Mouse (Mus musculus) hindbrain, postnatal 0 days (tissue): ENCODE measurements around the gene Ffar1. TPM values are rescaled to one million over a fixed set of nuclear protein-coding genes. Genes with fewer than 3 reads are reported as not detected.

Experiments used
- ATAC-seq: fragments of 200-750 bp; cut with Nextera tagmentation; 2 replicates; pipeline ENCODE4 v1.8.0; 2017; ENCODE audit warnings: mild to moderate bottlenecking, moderate TSS enrichment, moderate library complexity
- DNase-seq: peaks from one replicate; pipeline ENCODE4 v3.0.0-alpha.2; 2015; ENCODE audit warnings: low spot score
- H3K27ac ChIP-seq: fragments of 300-500 bp; sonication (generic); 2 replicates; pipeline ENCODE4 v1.5.1; 2014; ENCODE audit warnings: mild to moderate bottlenecking
- H3K27me3 ChIP-seq: fragments of 300-500 bp; sonication (generic); 2 replicates; pipeline ENCODE4 v1.6.1; 2014; ENCODE audit warnings: low read length, mixed read lengths; ENCODE audit not compliant: insufficient read depth
- H3K36me3 ChIP-seq: fragments of 300-500 bp; sonication (generic); 2 replicates; pipeline ENCODE4 v1.6.1; 2014; ENCODE audit warnings: low read length, mixed read lengths; ENCODE audit not compliant: insufficient read depth
- H3K4me1 ChIP-seq: fragments of 300-500 bp; sonication (generic); 2 replicates; pipeline ENCODE4 v1.6.1; 2014; ENCODE audit warnings: antibody characterized with exemption, low read length, mixed read lengths; ENCODE audit not compliant: insufficient read depth
- H3K4me2 ChIP-seq: fragments of 300-500 bp; sonication (generic); 2 replicates; pipeline ENCODE4 v1.6.1; 2014; ENCODE audit warnings: low read depth, mild to moderate bottlenecking, low read length, moderate library complexity, mixed read lengths
- H3K4me3 ChIP-seq: fragments of 300-500 bp; sonication (generic); 2 replicates; pipeline ENCODE4 v1.5.1; 2014; ENCODE audit warnings: low read length
- H3K9ac ChIP-seq: fragments of 300-500 bp; sonication (generic); replicated peaks from 2 replicates; pipeline ENCODE4 v1.6.1; 2014; ENCODE audit warnings: mild to moderate bottlenecking, low read length, moderate library complexity, mixed read lengths
- H3K9me3 ChIP-seq: fragments of 300-500 bp; sonication (generic); 2 replicates; pipeline ENCODE4 v1.6.1; 2016; ENCODE audit warnings: low read length, mixed read lengths
- CTCF ChIP-seq: IDR thresholded peaks from 2 replicates; pipeline ENCODE4 v1.5.1; 2016; ENCODE audit warnings: antibody characterized with exemption, control low read depth, low read depth
- WGBS: fragments of 180-500 bp; shearing (Covaris S2); extraction: QIAGEN DNeasy Blood & Tissue Kit; methylation state at CpG from one replicate; pipeline ENCODE4 v1.1.7; 2014; 5-methylcytosine and 5-hydroxymethylcytosine counted together
- polyA plus RNA-seq: library from polyadenylated mRNA; unstranded; fragments of >200 nt; fragmentation: Nextera tagmentation; extraction: Ambion mirVana; gene quantifications from 2 replicates; pipeline ENCODE4 v1.2.1, GENCODE M21; 2015
- total RNA-seq: library from RNA; depleted of rRNA; stranded (reverse); fragments of >200 nt; gene quantifications from 2 replicates; pipeline ENCODE4 v1.2.3, GENCODE M21; 2014; rRNA removed

Ffar1 gene
- total RNA-seq = not detected in 2 replicates
- not detected in 2 replicates for polyA plus RNA-seq

DNA sequence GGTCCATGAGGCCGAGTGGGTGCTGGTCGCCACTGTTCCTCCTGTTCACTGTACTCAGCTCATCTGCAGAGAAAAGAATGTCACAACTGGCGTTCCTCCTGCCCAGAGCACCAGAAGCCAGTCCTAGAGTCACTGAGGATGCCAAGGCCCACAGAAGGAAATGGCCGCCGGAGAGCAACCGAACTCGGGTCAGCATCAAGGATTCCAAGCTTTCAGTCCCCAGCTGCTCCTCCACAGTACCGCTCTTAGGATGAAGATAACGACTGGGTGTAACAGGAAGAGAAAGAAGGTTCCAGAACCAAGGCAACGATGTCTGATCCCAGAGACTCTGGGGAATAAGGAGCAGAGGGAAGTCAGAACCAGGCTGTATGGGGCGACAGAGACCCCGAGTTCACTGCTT lies at the start of gene Ffar1:
Ffar1 (minus strand) TSS at position 101 of the 400 bp plus-strand sequence.
- no peak for ATAC-seq
- H3K9ac ChIP-seq = no peak within 1 kb of the TSS
- 81% methylated on average over 12 of the region's 12 CpGs for WGBS

DNA sequence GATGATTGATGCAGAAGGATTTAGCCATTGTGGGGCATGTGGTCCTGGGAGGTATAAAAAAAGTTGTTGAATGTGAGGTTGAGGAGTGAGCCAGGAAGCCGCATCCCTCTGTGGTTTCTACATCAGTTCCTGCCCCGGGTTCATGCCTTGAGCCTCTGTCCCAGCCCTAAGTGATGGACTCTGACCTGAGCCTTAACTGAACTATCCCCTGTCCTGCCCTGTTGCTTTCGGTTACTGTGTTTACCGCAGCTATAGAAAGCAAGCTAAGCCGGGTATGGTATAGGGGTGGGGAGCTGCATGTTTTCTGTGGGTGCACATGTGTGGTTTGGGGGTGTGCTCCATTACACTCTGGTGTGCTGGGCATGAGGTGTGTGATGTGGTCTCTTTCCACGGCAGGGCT lies 48.4 kb upstream of the Ffar1 start:
- H3K9me3 ChIP-seq = no peaks in the 10 kb centered on the region
- no peaks in the 10 kb centered on the region for H3K36me3 ChIP-seq
- DNase-seq = no peak
- H3K4me2 ChIP-seq = no peak overlapping the region
- H3K9ac ChIP-seq = no peak overlapping the region
- H3K27ac ChIP-seq = no peak overlapping the region
- no peak for ATAC-seq
- TF ChIP-seq CTCF = no peak
- 82% methylated on average over 6 of the region's 6 CpGs for WGBS
- peaks cover 3% of the 10 kb centered on the region; the same call in 1 of the 2 replicates for H3K4me1 ChIP-seq
- no peaks in the 10 kb centered on the region for H3K27me3 ChIP-seq
- H3K4me3 ChIP-seq = no peak overlapping the region

More for the DNA sequence above, at the start of gene Ffar1:
- H3K9me3 ChIP-seq = no peaks in the 10 kb centered on the region
- no peaks in the 10 kb centered on the region for H3K36me3 ChIP-seq
- H3K27ac ChIP-seq = 0 out of 2 replicates have a peak within 1 kb of the TSS, but pooled peaks have one; percentile 20
- no peak within 1 kb of the TSS for H3K4me2 ChIP-seq
- no peak within 1 kb of the TSS for H3K4me3 ChIP-seq
- H3K4me1 ChIP-seq = no peaks in the 10 kb centered on the region
- H3K27me3 ChIP-seq = no peaks in the 10 kb centered on the region
- no peak for TF ChIP-seq CTCF
- no peak for DNase-seq

DNA sequence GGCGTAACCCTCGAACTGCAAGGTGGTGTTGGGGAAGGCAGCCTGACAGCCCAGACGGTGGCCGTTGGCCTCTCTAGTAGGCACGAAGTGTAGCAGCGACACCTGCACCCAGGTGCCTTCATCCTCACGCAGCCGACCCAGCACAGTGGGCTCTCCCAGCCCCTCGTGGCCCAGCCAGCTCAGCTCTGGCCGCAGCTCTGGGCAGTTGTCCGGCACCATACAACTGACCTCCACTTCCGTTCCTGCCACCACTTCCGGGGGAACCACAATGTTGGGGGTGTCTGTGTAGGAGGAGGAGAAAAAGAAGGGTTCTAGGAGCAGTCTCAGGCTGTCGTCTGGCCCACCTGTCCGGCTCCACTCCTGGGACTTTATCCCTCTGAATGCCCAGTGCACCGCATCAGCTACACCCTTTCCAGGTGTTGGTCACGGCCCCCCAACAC lies 47.6 kb upstream of the Ffar1 start:
- Histone ChIP-seq H3K4me1 (peaks cover 3% of the 10 kb centered on the region; the same call in 1 of the 2 replicates), H3K27ac (no peak overlapping the region), H3K36me3 (no peaks in the 10 kb centered on the region), H3K4me3 (peak overlapping the region; percentile 21), H3K9ac (no peak overlapping the region), H3K9me3 (no peaks in the 10 kb centered on the region), H3K27me3 (no peaks in the 10 kb centered on the region), H3K4me2 (peak overlapping the region; percentile 58)
- ATAC-seq = peak; percentile 48
- DNase-seq = no peak
- no peak for TF ChIP-seq CTCF
- 31% methylated on average over 17 of the region's 17 CpGs for WGBS

DNA sequence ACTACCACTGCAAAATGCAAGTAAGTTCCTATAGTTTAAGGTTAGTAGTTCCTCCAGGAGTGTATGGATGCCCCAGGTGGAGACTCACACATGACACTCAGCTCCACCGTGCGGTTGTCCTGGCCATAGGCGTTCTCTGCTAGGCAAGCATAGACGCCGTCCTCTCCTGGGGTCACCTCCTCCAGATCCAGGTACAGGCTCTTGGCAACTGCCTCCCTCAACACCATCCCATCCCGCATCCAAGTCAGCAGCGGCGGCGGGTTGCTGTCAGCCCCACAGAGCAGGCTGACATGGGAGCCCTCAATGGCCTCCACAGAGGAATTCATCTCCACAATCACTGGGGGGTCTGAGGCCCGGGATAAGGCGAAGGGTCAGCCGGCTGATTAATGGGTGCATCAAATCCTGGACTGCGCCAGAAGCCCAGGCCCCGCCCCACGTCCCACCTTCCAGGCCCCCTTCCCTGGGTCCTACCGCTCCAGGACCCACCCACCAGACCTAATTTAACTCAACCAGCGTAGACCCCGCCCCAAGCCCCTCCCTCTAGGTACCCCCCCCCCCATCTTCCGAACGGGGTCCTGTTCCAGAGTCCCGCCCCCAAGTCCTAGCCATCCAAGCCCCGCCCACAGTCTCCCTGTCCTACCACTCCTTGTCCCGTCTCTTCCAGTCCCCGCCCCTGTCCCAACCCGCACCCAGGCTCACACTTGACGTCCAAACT lies 47.1 kb upstream of the Ffar1 start:
- DNase-seq = peak; percentile 8
- Histone ChIP-seq H3K36me3 (no peaks in the 10 kb centered on the region), H3K4me1 (peaks cover 3% of the 10 kb centered on the region; the same call in 1 of the 2 replicates), H3K27me3 (no peaks in the 10 kb centered on the region), H3K4me2 (peak overlapping the region; percentile 58), H3K4me3 (peak overlapping the region; percentile 21), H3K9ac (no peak overlapping the region), H3K27ac (no peak overlapping the region), H3K9me3 (no peaks in the 10 kb centered on the region)
- WGBS = 2% methylated on average over 23 of the region's 26 CpGs
- 0 out of 2 replicates have a peak, but pooled peaks have one; percentile 25 for TF ChIP-seq CTCF
- ATAC-seq = peak; percentile 57

DNA sequence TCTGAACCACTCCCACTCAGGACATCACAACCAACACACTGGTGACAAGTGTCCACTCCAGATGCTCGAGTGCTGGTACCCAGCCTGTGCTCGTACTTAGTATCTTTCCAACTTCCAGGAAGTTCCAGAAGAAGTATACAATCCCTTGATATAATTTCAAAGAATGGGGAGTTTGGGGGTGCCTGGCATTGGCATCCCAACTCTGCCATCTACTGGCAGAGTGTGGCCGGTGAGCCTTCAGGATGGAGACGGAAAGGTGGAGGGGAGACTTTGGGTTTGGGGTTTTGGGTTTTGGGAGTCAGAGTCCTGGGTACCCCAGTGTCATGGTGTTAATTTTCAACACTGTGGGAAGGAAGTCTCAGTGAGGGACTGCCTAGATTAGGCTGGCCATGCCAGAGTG lies 42.7 kb upstream of the Ffar1 start:
- Histone ChIP-seq H3K4me1 (peaks cover 3% of the 10 kb centered on the region; the same call in 1 of the 2 replicates), H3K9me3 (no peaks in the 10 kb centered on the region), H3K36me3 (no peaks in the 10 kb centered on the region), H3K27me3 (no peaks in the 10 kb centered on the region), H3K4me3 (no peak overlapping the region), H3K4me2 (no peak overlapping the region), H3K27ac (no peak overlapping the region), H3K9ac (no peak overlapping the region)
- 54% methylated on average over 4 of the region's 4 CpGs for WGBS
- ATAC-seq (no peak), DNase-seq (peak; percentile 34)
- TF ChIP-seq CTCF = peak; percentile 68

DNA sequence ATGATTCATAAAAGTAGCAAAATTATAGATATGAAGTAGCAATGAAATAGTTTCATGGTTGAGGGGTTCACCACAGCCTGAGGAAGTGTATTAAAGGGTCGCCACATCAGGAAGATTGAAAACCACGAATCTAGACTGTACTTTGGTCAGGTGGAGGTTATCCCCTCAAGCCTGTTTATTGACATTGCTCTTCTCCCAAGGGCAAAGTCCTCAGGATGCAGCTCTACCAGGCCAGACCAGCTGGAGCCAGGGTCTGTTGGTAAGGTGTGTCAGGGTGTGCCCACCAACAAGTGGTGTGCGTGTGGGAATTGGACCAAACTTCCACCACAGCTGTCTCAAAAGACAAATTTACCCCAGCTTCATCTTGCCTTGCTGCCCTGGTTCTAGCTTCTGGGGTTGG lies 33.9 kb upstream of the Ffar1 start:
- H3K4me1 ChIP-seq = no peaks in the 10 kb centered on the region
- no peaks in the 10 kb centered on the region for H3K9me3 ChIP-seq
- no peak overlapping the region for H3K4me2 ChIP-seq
- no peak overlapping the region for H3K4me3 ChIP-seq
- no peak overlapping the region for H3K27ac ChIP-seq
- H3K9ac ChIP-seq = no peak overlapping the region
- no peaks in the 10 kb centered on the region for H3K27me3 ChIP-seq
- no peaks in the 10 kb centered on the region for H3K36me3 ChIP-seq
- ATAC-seq (no peak), DNase-seq (no peak)
- TF ChIP-seq CTCF = no peak
- 91% methylated on average over 3 of the region's 3 CpGs for WGBS

DNA sequence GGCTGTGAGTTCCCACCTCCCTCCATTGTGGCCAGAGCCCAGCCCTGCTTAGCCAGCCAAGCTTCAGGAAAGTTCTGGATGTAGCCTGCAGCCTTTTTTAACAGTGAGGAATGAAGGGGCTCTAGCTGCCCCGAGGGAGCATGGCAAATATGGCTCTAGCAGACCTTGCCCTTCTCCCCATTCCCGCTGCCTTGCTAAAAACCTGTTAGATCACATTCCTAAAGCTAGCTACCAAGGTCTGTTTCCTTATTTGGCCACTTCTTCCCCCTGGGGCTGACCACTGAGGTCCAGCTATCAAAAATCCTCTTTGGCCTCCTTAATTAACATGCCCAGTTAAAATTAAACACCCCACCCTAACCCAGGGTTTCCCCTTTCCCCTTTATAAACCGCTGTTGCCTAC lies 31.2 kb upstream of the Ffar1 start:
- H3K36me3 ChIP-seq = no peaks in the 10 kb centered on the region
- H3K4me2 ChIP-seq = no peak overlapping the region
- 64% methylated on average over 3 of the region's 3 CpGs for WGBS
- TF ChIP-seq CTCF = no peak
- no peaks in the 10 kb centered on the region for H3K4me1 ChIP-seq
- DNase-seq (no peak), ATAC-seq (no peak)
- no peak overlapping the region for H3K27ac ChIP-seq
- H3K27me3 ChIP-seq = no peaks in the 10 kb centered on the region
- no peak overlapping the region for H3K9ac ChIP-seq
- no peak overlapping the region for H3K4me3 ChIP-seq
- no peaks in the 10 kb centered on the region for H3K9me3 ChIP-seq
